Mouse (Mus musculus): ENCODE data around the gene Sit1.

DNA sequence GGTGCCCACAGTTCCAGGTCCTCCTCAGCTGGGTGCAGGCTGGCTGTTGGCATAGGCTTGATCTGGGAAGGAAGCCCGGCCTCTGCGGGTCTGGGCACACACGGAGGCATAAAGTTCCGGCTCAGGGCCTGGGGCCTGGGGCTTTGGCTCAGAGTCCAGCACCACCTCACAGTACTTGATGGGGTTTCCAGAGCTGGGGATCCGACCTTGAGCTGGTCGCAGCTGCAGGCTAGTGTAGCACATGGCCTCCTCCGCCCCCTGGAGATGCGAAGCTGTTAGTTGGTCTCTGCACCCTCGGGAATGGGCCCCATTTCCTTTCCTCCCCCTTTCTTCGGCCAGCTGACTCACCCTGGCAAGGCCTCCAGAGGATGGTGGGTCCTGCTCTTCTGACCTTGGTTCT is 943 bp downstream of the Sit1 start:
- TF ChIP-seq POLR2A (IDR thresholded peaks at IDR 0.05; ENCODE audit: insufficient read depth, low read length) (no peak), CTCF (IDR thresholded peaks at IDR 0.05; ENCODE audit: low read depth, low read length) (no peak), EP300 (IDR thresholded peaks at IDR 0.05; ENCODE audit: insufficient read depth, low read depth, low read length) (no peak)
